Mouse (Mus musculus) heart, adult 2 months (tissue): ENCODE data around the gene Flad1. TPM values are rescaled to one million over a fixed set of nuclear protein-coding genes. Genes with fewer than 3 reads are reported as not detected.

ENCODE experiments used
- DNase-seq, 2 experiments: peaks; one replicate each; pipeline ENCODE4 v3.0.0; 2021
- H3K27ac ChIP-seq: fragments of 200-600 bp; 2 replicates; pipeline ENCODE4 v1.8.1; 2022
- H3K27me3 ChIP-seq: fragments of 200-500 bp; 2 replicates; pipeline ENCODE4 v1.6.1; 2012; ENCODE audit warnings: mild to moderate bottlenecking, low read length, inconsistent platforms, mixed read lengths; ENCODE audit not compliant: control insufficient read depth, insufficient read depth
- H3K36me3 ChIP-seq: fragments of 200-500 bp; 2 replicates; pipeline ENCODE4 v1.6.1; 2012; ENCODE audit warnings: low read length, inconsistent platforms; ENCODE audit not compliant: control insufficient read depth, insufficient read depth
- H3K4me1 ChIP-seq: fragments of 200-500 bp; 2 replicates; pipeline ENCODE4 v1.6.1; 2011; ENCODE audit warnings: low read length; ENCODE audit not compliant: control insufficient read depth, insufficient read depth
- H3K4me3 ChIP-seq: fragments of 200-600 bp; 2 replicates; pipeline ENCODE4 v1.8.1; 2022
- H3K79me2 ChIP-seq: fragments of 200-500 bp; replicated peaks from 2 replicates; pipeline ENCODE4 v1.6.1; 2012; ENCODE audit warnings: mild to moderate bottlenecking, inconsistent platforms, low read length, moderate library complexity, mixed read lengths; ENCODE audit not compliant: control insufficient read depth, insufficient read depth
- H3K9ac ChIP-seq: fragments of 200-500 bp; 2 replicates; pipeline ENCODE4 v1.6.1; 2012; ENCODE audit warnings: low read depth, mild to moderate bottlenecking, control low read depth, inconsistent platforms, low read length, mixed read lengths
- CTCF ChIP-seq: fragments of 200-600 bp; IDR thresholded peaks from 2 replicates; pipeline ENCODE4 v1.8.1; 2022; ENCODE audit warnings: antibody characterized with exemption, mild to moderate bottlenecking, moderate library complexity
- EP300 ChIP-seq: fragments of 200-500 bp; IDR thresholded peaks from 2 replicates; pipeline ENCODE4 v1.6.1; 2011; ENCODE audit warnings: low read depth, low read length, control low read depth; ENCODE audit not compliant: insufficient read depth
- POLR2A ChIP-seq: fragments of 200-500 bp; IDR thresholded peaks from 2 replicates; pipeline ENCODE4 v1.6.1; 2011; ENCODE audit warnings: mild to moderate bottlenecking, low read depth, low read length, control low read depth; ENCODE audit not compliant: insufficient read depth
- WGBS: fragments of 180-500 bp; shearing (Covaris S2); methylation state at CpG from one replicate; pipeline ENCODE4 v1.1.7; 2018; 5-methylcytosine and 5-hydroxymethylcytosine counted together
- intact Hi-C: fragments of 180-260 bp; cut with DNase I; formaldehyde crosslinking; loops from one replicate; pipeline ENCODE4 v1.15.1; 2025
- polyA plus RNA-seq: library from polyadenylated mRNA; depleted of rRNA; stranded (reverse); fragments of >200 nt; gene quantifications from 2 replicates; pipeline ENCODE4 v1.2.3, GENCODE M21; 2012
- total RNA-seq, 2 experiments: library from RNA; stranded (reverse); gene quantifications; 2 replicates each; pipeline ENCODE4 v1.2.3; 2021

Flad1 gene
- total and polyA plus RNA-seq, 3 experiments = 56.1 to 81.3 (median 59.7) TPM

- H3K79me2 ChIP-seq = no peaks in the 10 kb centered on the region
- DNase-seq = no peak
- no peak overlapping the region for H3K4me3 ChIP-seq
- no peaks in the 10 kb centered on the region for H3K27me3 ChIP-seq
- TF ChIP-seq CTCF = no peak
- no peak for TF ChIP-seq POLR2A
- no peak for TF ChIP-seq EP300
- H3K9ac ChIP-seq = no peak overlapping the region
- 80% methylated on average over 1 of the region's 1 CpGs for WGBS
- intact Hi-C loops = loop anchor here (2.0 to 5.0 kb wide), 3 partner anchors 29 to 271 kb away; partner anchors contain the start of gene Flad1
- H3K27ac ChIP-seq = no peak overlapping the region
- H3K4me1 ChIP-seq = no peaks in the 10 kb centered on the region; the same call in 1 of the 2 replicates
- no peaks in the 10 kb centered on the region; the same call in 1 of the 2 replicates for H3K36me3 ChIP-seq
Observed at GRCm38 (mm10) chr3:89455786-89456285, 44.2 kb upstream of the Flad1 start.

GRCm38 (mm10) chr3:89454401-89455177 is 42.9 kb upstream of the Flad1 start, which contains the start of gene Pmvk:
Gene Pmvk (plus strand): TSS chr3:89454541.
- Histone ChIP-seq H3K9ac (no peak within 1 kb of the TSS), H3K4me3 (no peak within 1 kb of the TSS), H3K4me1 (no peaks in the 10 kb centered on the region; the same call in 1 of the 2 replicates), H3K27ac (no peak within 1 kb of the TSS), H3K27me3 (no peaks in the 10 kb centered on the region), H3K79me2 (no peaks in the 10 kb centered on the region), H3K36me3 (no peaks in the 10 kb centered on the region; the same call in 1 of the 2 replicates)
- no peak for DNase-seq
- 49% methylated on average over 10 of the region's 10 CpGs for WGBS
- TF ChIP-seq POLR2A (no peak), CTCF (no peak)
- intact Hi-C loops = loop anchor here (5.0 kb wide), 2 partner anchors 42 to 273 kb away; partner anchors contain the start of gene Flad1

GRCm38 (mm10) chr3:89451916-89452315 is 40.2 kb upstream of the Flad1 start:
- H3K36me3 ChIP-seq = no peaks in the 10 kb centered on the region
- intact Hi-C loops = loop anchor here (2.0 kb wide), 1 partner anchor 237 kb away; no protein-coding TSS in a partner anchor

GRCm38 (mm10) chr3:89449541-89449940 is 37.9 kb upstream of the Flad1 start:
- intact Hi-C loops = loop anchor here (5.0 kb wide), 1 partner anchor 38 kb away; no protein-coding TSS in a partner anchor
- WGBS = 35% methylated on average over 7 of the region's 7 CpGs

More at GRCm38 (mm10) chr3:89451916-89452315, 40.2 kb upstream of the Flad1 start:
- no peaks in the 10 kb centered on the region for H3K27me3 ChIP-seq
- H3K4me3 ChIP-seq = no peak overlapping the region
- 90% methylated on average over 1 of the region's 1 CpGs for WGBS
- no peak for DNase-seq
- H3K27ac ChIP-seq = no peak overlapping the region
- no peak overlapping the region for H3K9ac ChIP-seq
- no peaks in the 10 kb centered on the region for H3K4me1 ChIP-seq
- no peak for TF ChIP-seq EP300
- no peak for TF ChIP-seq CTCF
- no peak for TF ChIP-seq POLR2A
- H3K79me2 ChIP-seq = no peaks in the 10 kb centered on the region

GRCm38 (mm10) chr3:89448720-89449537 is 37.3 kb upstream of the Flad1 start:
- no peak overlapping the region for H3K27ac ChIP-seq
- H3K9ac ChIP-seq = no peak overlapping the region
- TF ChIP-seq POLR2A (0 out of 2 replicates have a peak, but pooled peaks have one; percentile 13), CTCF (no peak)
- H3K27me3 ChIP-seq = no peaks in the 10 kb centered on the region
- intact Hi-C loops = loop anchor here (5.0 kb wide), 1 partner anchor 38 kb away; no protein-coding TSS in a partner anchor
- peak; percentile 38 to 51 for DNase-seq
- H3K4me3 ChIP-seq = no peak overlapping the region
- 45% methylated on average over 13 of the region's 13 CpGs for WGBS
- no peaks in the 10 kb centered on the region for H3K79me2 ChIP-seq
- no peaks in the 10 kb centered on the region for H3K4me1 ChIP-seq
- no peaks in the 10 kb centered on the region for H3K36me3 ChIP-seq

More at GRCm38 (mm10) chr3:89449541-89449940, 37.9 kb upstream of the Flad1 start:
- Histone ChIP-seq H3K4me3 (no peak overlapping the region), H3K4me1 (no peaks in the 10 kb centered on the region), H3K36me3 (no peaks in the 10 kb centered on the region), H3K9ac (no peak overlapping the region), H3K27me3 (no peaks in the 10 kb centered on the region), H3K27ac (no peak overlapping the region), H3K79me2 (no peaks in the 10 kb centered on the region)
- peak; percentile 68 to 77 for DNase-seq
- TF ChIP-seq CTCF (peak; percentile 89), POLR2A (0 out of 2 replicates have a peak, but pooled peaks have one; percentile 3), EP300 (0 out of 2 replicates have a peak, but pooled peaks have one; percentile 13)
